Mouse (Mus musculus) spleen, adult 18-20 months (tissue): ENCODE measurements around the gene Mical2.
A peak's percentile ranks its signal among the peaks of the same experiment; 100 is the strongest.

Experiments
- DNase-seq, 2 experiments: peaks; one replicate each; pipeline ENCODE4 v3.0.0; 2022; ENCODE audit warnings: mixed read lengths in 2 of 2

The Mical2 gene

DNA sequence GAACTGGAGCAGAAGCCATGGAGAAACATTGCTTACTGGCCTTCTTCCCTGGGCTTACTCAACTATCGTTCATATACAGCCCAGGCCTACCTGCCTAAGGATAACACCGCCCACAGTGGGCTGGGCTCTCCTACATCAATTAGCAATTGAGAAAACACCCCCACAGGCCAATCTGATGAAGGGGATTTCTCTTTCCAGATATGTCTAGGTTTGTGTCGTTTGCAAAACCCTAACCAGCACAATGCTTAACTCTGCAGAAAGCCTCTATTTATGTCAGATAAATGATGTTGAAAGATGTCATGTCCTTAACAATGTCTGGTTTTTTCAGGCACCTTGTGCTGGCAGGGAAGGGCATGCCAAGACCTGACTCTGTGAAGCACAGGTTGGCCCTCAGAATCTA lies 144.3 kb downstream of the Mical2 start:
- no peak for DNase-seq

DNA sequence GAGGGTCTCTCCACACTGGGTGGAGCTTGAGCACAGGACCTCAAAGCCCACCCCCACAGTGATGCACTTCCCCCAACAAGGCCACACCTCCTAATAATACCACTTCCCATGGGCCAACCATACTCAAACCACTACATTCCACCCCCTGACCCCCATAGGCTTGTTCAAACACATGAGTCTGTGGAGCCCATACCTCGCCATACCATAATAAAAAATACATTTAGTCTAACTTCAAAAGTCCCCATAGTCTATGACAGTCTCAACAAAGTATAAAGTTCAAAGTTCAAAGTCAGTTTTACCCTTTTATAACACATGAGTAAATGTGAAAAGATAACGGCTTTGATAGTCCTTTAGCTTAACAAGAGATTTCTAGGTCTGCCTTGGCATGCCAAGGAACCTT lies 145.7 kb downstream of the Mical2 start:
- DNase-seq: no peak

DNA sequence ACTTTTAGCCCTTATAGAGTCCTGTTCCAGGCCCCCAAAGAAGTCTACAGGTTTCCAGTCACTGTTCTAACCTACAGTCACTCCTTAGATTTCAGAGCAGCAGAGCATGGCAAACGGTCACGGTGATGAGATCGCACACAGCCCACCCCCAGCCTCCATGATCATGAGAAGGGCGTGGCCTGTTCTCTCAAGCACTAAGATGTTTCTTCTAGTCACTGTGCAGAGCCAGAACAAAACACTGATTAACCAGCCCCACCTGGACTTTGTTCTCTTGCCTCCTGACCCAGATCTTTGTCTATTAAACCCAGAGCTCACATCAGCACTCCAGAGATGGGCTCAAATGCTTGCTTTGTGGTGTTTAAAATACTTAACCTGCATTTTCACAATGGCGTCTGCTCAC lies 148.4 kb downstream of the Mical2 start:
- no peak for DNase-seq

DNA sequence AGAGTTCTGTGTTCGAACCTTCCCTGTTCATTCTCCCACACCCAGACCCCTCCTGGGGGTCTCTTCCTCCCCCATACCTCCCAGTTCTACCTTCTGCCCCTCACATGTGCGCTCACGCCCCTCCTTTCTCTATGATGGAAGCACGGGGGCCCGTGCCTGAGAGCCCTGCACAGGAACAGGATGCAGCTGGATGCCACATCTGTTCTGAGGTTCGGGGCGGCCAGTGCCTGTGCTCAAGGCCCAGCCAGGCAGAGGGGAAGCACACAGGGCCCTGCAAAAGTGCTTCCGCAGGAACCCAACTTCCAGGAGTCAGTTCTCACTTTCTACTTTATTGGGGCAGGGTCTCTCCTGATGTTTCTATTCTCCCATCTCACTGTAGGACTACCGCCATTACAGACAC lies 149.4 kb downstream of the Mical2 start:
- DNase-seq: no peak

DNA sequence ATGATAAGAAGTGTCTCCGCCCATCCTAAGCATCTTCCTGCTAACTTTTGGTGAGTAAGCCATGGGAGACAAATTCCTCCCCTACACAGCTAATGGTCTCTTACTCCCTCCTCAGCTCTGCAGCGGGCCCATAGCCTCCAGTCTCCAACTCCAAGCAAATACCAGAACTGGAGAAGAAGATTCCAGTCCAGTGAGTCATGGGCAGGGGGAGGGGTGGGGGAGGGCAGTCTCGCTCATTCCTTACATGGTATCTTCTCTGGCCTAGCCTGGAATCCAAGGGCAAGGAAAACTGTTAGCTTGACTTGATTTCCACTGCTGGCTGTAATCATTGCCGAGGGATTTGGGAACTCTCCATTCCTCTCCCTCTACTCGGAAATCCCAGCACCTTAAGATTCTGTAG lies 150.2 kb downstream of the Mical2 start:
- no peak for DNase-seq

DNA sequence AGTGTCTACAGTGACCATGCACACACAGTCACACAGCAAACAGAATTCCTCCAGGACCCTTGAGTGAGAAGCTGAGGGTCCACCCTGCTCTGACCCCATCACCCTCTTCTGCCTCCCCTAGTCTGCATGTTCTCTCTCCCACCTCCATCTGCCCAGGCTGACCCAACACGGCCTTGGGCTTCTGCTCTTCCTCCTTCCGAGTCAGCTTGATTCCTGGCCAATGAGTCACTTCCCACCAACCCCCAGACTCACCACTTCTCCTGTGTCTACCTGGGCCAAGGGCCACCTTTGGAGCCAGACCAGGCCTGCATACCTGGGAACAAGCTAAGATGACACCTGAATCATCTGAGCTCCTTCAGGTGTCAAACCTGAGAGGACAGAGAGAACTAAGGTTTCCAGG lies 151.0 kb downstream of the Mical2 start:
- DNase-seq: no peak

DNA sequence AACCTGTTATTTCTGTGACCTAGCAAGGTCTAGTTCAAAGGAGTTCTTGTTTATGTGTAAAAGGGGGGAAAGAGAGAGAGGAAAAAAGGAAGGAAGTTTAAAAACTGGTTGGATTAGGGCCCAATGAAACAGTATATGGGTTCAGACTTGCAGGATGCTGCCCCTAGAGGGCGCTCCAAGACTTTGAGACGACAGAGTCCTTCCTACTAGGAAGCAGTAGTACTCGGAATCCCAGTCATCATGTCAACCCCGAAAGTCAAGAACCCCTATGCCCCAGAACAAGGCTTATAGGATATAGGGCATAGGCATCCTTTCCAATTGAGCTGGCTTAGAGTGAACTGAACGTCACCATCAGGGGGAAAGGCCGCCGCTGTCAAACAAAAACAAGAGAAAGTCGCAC lies 151.7 kb downstream of the Mical2 start:
- peak in 1 of 2 experiments; percentile 26 for DNase-seq

DNA sequence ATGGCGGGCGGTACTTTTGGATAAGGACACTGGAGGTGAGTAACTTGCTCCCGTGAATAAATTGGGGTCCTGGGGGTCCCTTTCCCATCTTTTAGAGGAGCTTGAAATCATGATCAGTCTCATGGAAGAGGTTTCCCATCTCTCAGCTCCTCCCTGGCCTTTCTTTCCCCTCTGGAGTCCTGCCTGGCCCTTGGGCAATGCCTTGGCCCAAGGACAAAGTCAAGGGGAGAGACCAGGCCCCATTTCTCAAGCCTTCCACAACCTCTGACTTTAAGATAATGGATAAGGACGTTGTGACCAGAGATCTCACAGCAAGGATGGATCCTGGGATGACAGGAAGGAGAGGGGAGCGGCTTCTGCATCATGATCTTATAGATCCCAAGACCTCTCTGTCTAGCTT lies 152.4 kb downstream of the Mical2 start:
- DNase-seq: no peak

DNA sequence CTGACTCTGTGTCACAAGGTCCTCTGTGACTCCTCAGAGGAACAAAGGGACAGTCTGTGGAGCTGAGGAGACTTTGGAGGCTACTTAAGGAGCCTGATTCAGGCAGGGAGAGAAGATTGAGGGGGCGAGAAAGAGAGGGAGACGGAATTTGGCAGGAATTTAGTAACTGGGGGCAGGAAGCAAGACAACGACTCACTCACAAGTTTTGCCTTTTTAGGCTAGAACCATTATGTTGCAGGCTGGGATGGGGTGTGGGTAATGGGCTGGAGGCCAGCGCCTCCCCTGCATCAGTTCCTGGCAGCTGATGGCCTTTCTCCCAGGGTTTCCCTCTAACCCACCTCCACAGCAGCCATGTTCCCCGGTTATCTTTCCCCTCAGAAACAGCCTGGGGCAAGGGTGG lies 152.8 kb downstream of the Mical2 start:
- DNase-seq: no peak

DNA sequence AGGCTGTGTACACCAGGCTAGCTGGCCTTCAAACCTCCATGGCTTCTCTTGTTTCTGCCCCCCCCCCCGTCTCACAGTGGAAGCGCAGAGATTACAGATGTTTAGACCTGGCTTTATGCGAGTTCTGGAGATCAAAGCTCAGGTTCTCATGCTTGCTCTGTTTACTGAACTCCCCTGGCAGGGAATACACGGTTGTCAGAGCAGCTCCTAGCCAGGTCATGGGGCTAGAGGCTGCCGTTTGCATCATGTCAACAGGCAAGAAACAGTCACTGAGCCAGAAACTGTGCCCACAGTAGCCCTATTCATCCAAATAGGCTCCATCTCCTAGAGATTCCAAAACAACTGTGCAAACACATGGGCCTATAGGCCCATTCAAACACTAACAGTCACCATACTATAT lies 160.9 kb downstream of the Mical2 start:
- no peak for DNase-seq

DNA sequence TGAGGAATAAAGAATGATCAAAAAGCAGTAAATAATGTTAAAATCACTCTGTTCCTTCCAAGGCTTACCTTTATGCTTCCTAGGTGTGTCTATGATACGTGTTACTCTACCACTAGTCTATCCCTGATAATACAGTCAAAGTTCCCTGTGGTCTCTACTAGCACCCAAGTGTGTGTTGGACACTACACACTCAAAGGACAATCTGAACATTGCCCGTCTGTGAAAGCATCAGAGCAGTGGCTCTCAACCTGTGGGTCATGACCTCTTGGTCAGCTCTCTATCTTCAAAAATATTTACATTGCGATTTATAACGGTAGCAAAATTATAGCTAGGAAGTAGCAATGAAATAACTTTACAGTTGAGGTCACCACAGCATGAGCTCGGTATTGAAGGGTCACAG lies 162.2 kb downstream of the Mical2 start:
- DNase-seq: no peak

DNA sequence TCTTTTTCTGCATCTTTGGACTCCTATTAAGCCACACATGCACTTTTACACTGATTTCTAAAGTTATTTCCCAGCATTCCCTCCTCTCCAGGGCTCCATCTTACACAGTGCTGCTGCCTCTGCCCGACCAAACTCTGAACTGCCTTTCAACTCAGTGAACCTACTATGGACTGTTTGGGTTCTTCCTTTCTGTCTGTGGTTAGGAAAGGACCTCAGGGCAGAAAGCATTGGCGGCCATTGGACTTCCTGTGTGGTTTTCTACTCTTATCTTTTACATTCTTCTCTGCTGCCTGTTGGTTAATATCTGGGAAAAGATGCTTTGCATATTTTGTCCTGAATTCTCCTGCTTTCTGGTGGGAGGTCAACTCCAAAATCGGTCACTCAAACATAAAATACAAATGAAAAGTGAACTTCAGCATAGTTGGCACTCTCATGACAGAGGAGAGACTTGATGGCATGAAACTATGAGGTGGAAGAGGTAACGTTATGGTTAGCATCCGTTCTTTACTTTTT lies 162.8 kb downstream of the Mical2 start:
- DNase-seq: no peak

DNA sequence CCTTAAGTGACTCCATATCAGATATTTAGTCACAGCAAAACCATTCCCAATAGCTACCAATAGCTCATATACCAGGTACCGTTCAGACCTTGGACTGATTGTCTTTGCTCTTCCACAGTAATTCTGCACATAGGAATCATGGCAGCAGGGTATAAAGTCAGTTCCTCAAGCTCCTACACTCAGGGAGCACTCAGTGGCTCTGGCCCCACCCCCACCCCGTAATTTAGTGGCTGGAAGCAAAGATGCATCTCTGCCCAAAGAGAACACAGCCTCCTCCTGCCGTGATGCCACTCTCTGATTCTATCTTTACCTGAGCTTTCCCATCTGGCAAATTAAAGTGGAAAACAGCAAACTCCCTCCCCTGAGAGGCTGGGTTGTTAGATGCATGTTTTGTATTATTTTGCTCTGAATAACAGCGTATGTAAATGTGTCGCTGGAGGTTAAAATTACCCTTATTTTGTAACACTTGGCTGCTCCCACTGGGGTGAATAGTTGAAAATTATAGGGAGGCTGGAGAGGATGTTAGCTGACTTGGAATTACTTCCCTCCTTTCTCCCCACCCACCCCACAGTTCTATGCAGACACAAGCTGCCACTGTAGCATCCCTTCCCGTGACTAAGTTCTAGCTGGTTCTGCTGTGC lies 164.1 kb downstream of the Mical2 start:
- no peak for DNase-seq

DNA sequence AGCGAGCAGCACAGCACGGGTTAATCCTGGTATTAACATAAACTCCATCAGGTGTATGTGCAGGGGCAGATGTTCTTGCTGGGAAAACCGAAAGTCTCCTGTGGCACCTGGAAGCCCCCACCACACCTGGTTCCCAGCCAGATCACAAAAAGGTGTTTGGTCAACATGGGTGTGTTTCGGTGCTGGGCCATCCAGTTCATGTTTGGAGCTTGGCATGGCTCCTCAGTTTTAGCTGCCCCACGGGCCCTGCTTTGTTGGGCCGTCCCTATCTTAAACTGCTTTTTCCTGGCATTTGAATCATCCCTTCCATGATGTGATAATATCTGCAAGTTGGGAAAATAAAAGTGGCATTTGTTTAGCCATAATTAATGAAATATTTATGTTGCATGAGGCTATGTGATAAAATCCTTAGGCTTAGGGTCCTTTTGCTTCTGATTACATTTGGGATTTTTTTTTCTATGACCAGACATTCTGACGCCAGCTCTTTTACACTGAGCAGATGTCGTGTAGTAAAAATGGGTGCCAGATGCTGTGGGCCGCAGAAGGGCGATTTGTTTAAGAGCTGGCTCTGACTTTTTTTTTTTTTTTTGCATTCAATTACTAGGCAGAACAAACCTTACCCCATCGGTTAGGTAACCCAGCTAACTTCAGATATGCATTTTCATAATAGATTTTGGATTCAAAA lies 164.7 kb downstream of the Mical2 start:
- DNase-seq: no peak

DNA sequence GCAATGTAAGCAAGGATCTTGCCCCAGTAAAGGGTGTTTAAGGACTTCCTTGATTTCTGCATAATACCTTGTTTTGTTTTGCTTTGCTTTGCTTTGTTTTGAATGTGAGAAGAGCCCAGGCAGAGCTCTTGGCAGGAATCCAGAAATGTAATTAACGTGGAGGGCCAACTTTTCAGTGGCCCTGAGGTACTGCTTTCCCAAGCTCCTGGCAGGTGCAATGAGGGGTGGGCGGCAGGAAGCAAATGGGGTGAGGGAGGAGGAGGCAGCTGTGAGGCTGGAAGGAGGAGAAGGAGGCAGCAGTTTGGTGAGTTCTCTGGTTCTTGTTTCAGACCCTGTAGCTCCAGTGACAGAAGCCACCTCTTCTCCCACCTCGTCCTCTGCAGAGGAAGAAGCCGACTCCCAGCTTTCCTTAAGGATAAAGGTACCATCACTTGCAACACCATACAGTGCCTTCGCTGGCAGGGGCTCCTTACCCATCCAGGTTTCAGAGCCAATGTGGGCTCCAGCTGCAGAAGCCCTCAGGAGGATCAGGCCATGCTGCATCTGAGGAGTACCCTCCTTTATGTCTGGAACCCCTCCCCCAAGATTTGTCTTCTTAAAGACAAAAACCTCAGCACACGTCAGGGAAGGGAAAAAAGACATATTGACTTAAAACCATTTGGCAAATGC lies 165.4 kb downstream of the Mical2 start:
- DNase-seq: no peak

DNA sequence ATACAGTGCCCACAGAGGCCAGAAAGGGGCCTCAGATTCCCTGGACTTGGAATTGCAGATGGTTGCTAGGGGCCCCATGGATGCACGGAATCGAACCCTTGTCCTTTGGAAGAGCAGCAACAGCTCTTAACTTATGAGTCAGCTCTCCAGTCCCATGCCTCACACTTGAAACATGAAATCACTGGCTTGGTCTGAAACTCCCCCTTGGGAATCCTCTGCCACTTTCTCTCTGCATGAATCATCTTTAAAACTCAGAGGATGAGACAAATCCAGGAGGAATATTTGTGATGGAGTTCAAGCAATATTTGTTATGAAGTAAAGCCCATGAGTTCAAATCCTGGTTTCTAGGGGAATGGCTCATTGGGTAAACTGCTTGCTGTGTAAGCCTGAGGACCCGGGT lies 172.1 kb downstream of the Mical2 start:
- no peak for DNase-seq

DNA sequence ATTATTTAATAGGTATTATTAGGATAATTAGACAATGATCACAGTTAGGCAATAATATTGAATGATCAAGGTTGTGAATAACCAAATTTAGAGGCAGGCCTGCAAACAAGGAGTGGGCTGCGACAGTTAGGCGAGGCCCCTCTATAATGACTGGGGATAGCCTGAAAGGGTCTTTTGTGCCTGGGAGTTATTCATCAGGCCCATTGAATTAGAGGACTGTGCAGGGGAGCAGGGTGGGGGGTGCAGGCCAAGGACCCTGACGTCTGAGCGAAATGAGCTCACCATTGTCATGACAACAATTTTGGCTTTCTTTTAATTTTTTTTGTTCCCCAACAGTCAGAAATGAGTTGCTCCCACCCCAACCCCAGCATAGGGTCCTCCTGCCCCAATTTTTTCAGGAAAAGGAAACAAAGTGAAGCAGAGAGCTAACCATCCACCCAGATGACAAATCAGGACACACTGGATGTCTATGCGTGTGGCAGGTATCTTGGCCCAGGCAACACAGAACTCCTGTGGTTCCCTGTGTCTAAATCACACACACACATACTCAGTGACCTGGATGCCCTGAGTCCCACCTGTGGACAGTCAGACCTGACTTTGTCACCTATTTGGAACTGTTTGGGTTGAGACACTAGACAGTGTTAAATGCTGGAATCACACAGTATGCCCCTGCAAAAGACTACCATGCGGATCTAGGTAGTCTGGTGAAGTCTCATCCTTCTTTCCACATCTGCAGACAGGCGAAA lies 173.9 kb downstream of the Mical2 start:
- DNase-seq: no peak

DNA sequence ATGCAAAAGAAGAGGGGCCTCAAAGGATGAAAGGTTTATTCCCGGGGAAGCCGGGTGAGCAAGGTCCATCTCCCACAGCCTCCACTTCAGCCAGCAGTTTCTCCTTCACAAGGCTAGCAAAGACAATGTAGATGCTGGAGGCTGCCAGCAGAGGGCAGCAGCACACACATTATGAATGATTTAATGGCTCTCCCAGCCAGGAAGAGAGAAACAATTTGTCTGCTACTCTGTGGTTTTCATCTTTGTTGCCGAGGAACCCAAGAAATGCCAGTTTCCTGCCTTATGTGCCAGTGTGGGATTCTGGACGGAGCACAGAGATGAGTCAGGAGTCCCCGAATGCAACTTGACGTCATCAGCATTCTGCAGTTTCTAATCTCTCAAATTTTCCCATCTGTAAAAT lies 174.5 kb downstream of the Mical2 start:
- peak in 1 of 2 experiments; percentile 47 for DNase-seq

DNA sequence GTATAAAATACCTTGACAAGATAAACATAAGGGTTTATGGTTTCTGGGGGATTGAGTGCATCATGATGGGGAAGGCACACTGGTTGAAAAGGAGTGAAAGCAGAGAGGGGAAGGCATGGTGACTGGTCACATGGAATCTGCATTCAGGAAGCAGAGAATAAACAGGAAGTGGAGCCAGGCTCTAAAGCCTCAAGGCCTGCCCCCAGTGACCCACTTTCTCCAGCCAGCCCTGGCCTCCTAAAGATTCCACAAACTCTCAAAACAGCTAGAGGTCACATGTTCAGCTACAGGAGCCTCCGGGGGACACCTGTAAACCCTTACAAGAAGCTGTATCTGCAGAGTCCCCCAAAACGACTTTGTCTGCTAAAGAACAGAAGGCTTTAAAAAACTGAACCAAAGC lies 179.4 kb downstream of the Mical2 start:
- DNase-seq: no peak

DNA sequence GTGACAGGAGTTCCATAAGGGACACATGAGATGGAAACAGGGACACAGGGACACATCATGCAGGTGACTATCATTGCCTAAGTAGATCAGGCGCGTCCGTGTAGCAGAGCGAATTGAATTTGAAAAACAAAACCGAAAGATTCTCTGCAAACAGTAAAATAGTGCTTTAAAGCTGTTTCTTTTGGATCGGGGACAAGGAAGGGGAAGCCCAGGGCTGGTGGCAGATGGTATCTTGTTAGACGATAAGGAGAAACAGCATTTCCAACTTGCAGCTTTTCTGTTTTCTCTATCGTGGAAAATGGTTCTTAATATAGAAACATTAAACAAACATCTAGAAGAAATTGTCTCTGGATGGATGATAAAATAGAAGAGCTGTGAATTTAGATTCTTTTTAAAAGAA lies 179.9 kb downstream of the Mical2 start:
- DNase-seq: no peak

DNA sequence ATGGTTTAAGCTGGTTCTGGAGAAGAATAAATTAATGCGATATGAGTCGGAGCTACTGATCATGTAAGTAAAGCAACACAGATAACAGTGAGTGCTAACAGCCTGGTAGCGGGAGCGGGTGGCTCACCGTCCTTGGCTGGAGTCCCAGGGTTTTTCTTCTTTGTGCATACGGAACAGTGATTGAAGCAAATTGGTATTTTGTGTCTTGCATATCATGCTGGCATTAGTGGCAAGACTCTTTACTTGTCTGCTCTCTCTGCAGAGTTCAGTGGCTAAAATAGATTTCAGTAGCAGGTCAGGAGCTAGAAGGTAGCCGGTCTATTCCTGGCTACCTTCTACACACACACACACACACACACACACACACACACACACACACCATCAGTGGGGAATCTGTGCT lies 181.9 kb downstream of the Mical2 start:
- no peak for DNase-seq

DNA sequence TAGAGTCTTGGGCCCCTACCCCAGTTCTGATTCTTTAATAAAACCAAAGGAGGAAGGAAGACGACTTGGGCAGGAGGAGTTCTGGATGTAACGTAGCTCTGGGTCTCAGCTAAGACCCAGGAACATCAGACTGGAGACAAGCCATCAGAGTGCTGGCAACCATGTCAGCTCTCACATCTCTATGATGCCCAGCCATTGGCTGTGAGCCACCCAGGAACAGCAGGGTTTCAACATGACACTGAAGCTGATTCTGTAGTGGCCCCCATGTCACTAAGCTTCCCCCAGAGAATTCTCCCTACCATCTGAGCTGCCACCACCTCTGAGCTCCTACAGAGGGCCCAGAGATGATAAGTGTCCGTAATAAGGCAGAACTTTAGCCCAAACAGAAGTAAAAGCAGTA lies 184.3 kb downstream of the Mical2 start:
- no peak for DNase-seq

DNA sequence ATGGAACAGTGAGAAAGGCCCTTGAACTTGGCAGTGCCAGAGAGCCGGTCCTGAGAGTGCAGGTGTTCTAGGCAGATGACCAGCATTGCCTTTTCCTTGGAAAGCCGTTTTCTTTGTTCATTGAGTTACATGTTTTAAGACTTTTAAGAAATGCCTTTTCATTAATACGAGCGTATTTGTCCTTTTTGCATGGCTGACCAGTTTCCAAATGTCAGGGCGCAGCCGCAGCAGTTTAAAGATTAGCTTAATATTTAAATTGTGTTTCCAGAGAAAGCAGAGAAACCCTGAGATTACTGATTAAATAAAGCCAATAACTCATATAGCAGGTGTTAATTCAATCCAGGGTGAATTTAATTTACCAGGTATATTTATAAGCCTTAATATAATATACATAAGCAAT lies 187.6 kb downstream of the Mical2 start:
- no peak for DNase-seq
